Mouse (Mus musculus) liver, postnatal 0 days (tissue): ENCODE results near the gene Ripk3. TPM values are rescaled to one million over a fixed set of nuclear protein-coding genes. Genes with fewer than 3 reads are reported as not detected.

Experiments used
- ATAC-seq: fragments of 200-750 bp; cut with Nextera tagmentation; 2 replicates; pipeline ENCODE4 v1.8.0; 2017; ENCODE audit warnings: mild to moderate bottlenecking, moderate library complexity
- DNase-seq: peaks from one replicate; pipeline ENCODE4 v3.0.0-alpha.2; 2016
- H3K27ac ChIP-seq: fragments of 300-500 bp; sonication (generic); 2 replicates; pipeline ENCODE4 v1.5.1; 2014; ENCODE audit warnings: antibody characterized with exemption, moderate library complexity, mild to moderate bottlenecking, low read depth
- H3K27me3 ChIP-seq: fragments of 300-500 bp; sonication (generic); 2 replicates; pipeline ENCODE4 v1.6.1; 2014; ENCODE audit warnings: low read length, control low read depth, mixed read lengths; ENCODE audit not compliant: insufficient read depth
- H3K36me3 ChIP-seq: fragments of 300-500 bp; sonication (generic); replicated peaks from 2 replicates; pipeline ENCODE4 v1.6.1; 2014; ENCODE audit warnings: mild to moderate bottlenecking, control low read depth, low read length, moderate library complexity, mixed read lengths; ENCODE audit not compliant: insufficient read depth
- H3K4me1 ChIP-seq: fragments of 300-500 bp; sonication (generic); 2 replicates; pipeline ENCODE4 v1.6.1; 2014; ENCODE audit warnings: antibody characterized with exemption, mild to moderate bottlenecking, control low read depth; ENCODE audit not compliant: insufficient read depth
- H3K4me2 ChIP-seq: fragments of 300-500 bp; sonication (generic); 2 replicates; pipeline ENCODE4 v1.6.1; 2014; ENCODE audit warnings: low read depth, mild to moderate bottlenecking, low read length, moderate library complexity, mixed read lengths
- H3K4me3 ChIP-seq: fragments of 300-500 bp; sonication (generic); 2 replicates; pipeline ENCODE4 v1.5.1; 2014; ENCODE audit warnings: low read depth, low read length
- H3K9ac ChIP-seq: fragments of 300-500 bp; sonication (generic); replicated peaks from 2 replicates; pipeline ENCODE4 v1.6.1; 2014; ENCODE audit warnings: mild to moderate bottlenecking, moderate library complexity
- H3K9me3 ChIP-seq: fragments of 300-500 bp; sonication (generic); 2 replicates; pipeline ENCODE4 v1.6.1; 2016; ENCODE audit warnings: mild to moderate bottlenecking, control low read depth, low read length, mixed read lengths
- CTCF ChIP-seq: sonication (generic); IDR thresholded peaks from 2 replicates; pipeline ENCODE4 v1.5.1; 2016; ENCODE audit warnings: antibody characterized with exemption, low read depth
- EP300 ChIP-seq: IDR thresholded peaks from 2 replicates; pipeline ENCODE4 v1.6.1; 2016; ENCODE audit warnings: antibody characterized with exemption, low read depth, mild to moderate bottlenecking
- WGBS: fragments of 180-500 bp; shearing (Covaris S2); extraction: QIAGEN DNeasy Blood & Tissue Kit; methylation state at CpG from one replicate; pipeline ENCODE4 v1.1.7; 2014; ENCODE audit not compliant: insufficient replicate concordance; 5-methylcytosine and 5-hydroxymethylcytosine counted together
- polyA plus RNA-seq: library from polyadenylated mRNA; unstranded; fragments of >200 nt; fragmentation: Nextera tagmentation; extraction: Ambion mirVana; gene quantifications from 2 replicates; pipeline ENCODE4 v1.2.1, GENCODE M21; 2015

Gene Ripk3
- polyA plus RNA-seq, 1 experiment from 2014 or later: 10.3 TPM

DNA sequence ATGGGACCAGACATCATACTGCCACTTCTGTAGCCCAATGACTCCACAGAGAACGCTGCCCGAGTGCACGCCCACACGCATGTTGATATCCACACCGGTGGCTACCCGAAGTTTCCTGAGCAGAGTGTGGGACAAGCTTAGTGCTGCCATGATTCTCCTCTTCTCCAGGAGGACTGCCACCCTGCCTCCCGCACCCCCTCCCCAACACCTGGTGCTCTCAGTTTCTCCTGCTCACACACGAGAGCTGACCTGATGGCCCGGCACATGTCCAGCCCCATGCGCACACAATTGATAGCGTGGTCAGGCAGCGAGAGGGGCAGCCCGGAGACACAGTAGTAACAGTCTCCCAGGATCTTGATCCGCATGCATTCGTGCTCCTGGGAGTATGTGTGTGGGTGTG lies 10.0 kb downstream of the Ripk3 start:
- Histone ChIP-seq H3K27ac (no peak overlapping the region), H3K9ac (no peak overlapping the region), H3K27me3 (peaks cover 21% of the 10 kb centered on the region), H3K4me3 (no peak overlapping the region), H3K4me1 (peaks cover 10% of the 10 kb centered on the region; the same call in 1 of the 2 replicates), H3K36me3 (no peaks in the 10 kb centered on the region), H3K9me3 (no peaks in the 10 kb centered on the region), H3K4me2 (no peak overlapping the region)
- DNase-seq (no peak), ATAC-seq (no peak)
- no peak for TF ChIP-seq EP300
- TF ChIP-seq CTCF: no peak
- WGBS: 80% methylated on average over 15 of the region's 15 CpGs

- Histone ChIP-seq H3K27ac (no peak overlapping the region), H3K36me3 (no peaks in the 10 kb centered on the region), H3K4me3 (no peak overlapping the region), H3K27me3 (peaks cover 12% of the 10 kb centered on the region), H3K4me2 (no peak overlapping the region), H3K9me3 (no peaks in the 10 kb centered on the region), H3K4me1 (peaks cover 10% of the 10 kb centered on the region; the same call in 1 of the 2 replicates), H3K9ac (no peak overlapping the region)
- ATAC-seq (no peak), DNase-seq (no peak)
- TF ChIP-seq EP300: no peak
- TF ChIP-seq CTCF: no peak
- WGBS: 78% methylated on average over 11 of the region's 11 CpGs
These were observed 10.9 kb downstream of the Ripk3 start for GRCm38 (mm10) chr14:55777806-55778205.

DNA sequence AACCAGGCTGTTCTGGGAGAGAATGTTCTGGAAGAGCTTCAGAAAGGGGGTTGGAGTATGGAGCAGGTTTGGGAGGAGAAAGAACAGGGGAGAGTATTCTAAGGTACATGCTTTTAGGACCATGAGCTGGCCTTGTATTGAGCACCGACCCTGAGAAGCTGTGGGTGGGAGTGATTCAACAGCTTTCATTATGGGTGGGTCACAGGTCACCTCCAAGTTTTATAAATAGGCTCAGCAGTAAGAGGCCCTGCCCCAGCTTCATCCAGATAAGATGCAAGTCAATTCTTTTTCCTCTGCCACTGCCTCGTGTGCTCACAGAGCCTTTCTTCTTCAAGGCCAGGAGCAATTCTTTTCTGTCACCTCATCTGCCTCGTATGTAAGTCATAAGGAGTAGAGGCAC lies 11.5 kb downstream of the Ripk3 start:
- H3K4me3 ChIP-seq: no peak overlapping the region
- WGBS: 27% methylated on average over 3 of the region's 3 CpGs
- H3K4me2 ChIP-seq: no peak overlapping the region
- no peak overlapping the region for H3K9ac ChIP-seq
- no peak for ATAC-seq
- no peaks in the 10 kb centered on the region for H3K9me3 ChIP-seq
- TF ChIP-seq EP300: no peak
- peaks cover 10% of the 10 kb centered on the region; the same call in 1 of the 2 replicates for H3K4me1 ChIP-seq
- no peaks in the 10 kb centered on the region for H3K36me3 ChIP-seq
- peaks cover 6% of the 10 kb centered on the region for H3K27me3 ChIP-seq
- no peak overlapping the region for H3K27ac ChIP-seq
- DNase-seq: no peak

DNA sequence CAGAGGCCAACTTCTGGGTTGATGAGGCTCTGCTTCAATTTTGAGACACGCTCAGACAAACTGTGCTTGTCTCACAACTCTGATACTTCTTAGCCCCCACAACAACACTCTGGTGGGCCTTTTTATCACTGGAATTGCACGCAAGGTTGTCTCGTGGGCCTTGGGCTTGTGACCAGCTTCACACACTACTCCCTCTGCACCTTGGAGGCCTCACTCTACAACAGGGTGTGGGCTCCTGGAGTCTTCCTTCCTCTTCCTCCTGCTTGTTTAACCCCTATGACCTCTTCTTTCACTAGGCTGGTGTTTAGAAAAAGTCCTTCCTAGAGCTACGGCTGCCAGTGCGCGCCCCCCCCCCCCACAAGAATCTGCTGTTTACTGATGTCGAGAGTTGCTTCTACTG lies 12.0 kb downstream of the Ripk3 start:
- Histone ChIP-seq H3K27ac (no peak overlapping the region), H3K4me2 (no peak overlapping the region), H3K9ac (no peak overlapping the region), H3K27me3 (peaks cover 3% of the 10 kb centered on the region; the same call in 1 of the 2 replicates), H3K9me3 (no peaks in the 10 kb centered on the region), H3K36me3 (no peaks in the 10 kb centered on the region), H3K4me3 (no peak overlapping the region), H3K4me1 (peaks cover 10% of the 10 kb centered on the region; the same call in 1 of the 2 replicates)
- DNase-seq (no peak), ATAC-seq (no peak)
- WGBS: 42% methylated on average over 7 of the region's 7 CpGs
- no peak for TF ChIP-seq CTCF
- TF ChIP-seq EP300: no peak

DNA sequence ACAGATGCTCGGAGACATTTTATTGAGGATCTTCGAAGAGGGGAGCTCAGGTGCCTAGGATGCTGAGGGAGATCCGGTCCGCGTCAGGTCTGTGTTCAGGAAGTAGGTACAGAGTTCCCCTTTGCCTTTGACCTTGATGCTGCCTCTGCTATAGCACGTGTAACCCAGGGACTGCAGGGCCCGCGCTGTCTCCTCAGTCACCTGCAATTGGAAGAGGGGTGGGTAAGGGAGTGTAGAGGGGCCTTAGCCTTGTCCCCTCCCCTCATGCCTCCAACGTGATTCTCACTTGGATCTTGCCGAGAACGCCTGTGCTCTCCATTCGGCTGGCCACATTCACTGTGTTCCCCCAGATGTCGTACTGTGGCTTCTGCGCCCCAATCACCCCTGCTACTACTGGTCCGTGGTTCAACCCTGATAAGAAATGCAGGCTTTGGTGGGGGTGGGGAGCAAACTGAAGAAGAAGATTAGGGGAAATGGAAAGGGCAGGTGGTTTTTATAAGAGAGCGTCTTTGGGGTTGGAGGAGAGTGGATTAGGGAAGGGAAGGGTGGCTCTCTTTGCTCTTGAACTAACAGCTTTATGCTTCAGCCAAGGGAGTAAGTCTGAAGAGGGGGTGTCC lies 19.5 kb downstream of the Ripk3 start:
- Histone ChIP-seq H3K4me2 (peak overlapping the region; percentile 68; the same call in 1 of the 2 replicates), H3K9me3 (no peaks in the 10 kb centered on the region), H3K4me3 (no peak overlapping the region), H3K27ac (no peak overlapping the region), H3K4me1 (peaks cover 8% of the 10 kb centered on the region), H3K9ac (no peak overlapping the region), H3K27me3 (peaks cover 14% of the 10 kb centered on the region; the same call in 1 of the 2 replicates), H3K36me3 (no peaks in the 10 kb centered on the region)
- no peak for TF ChIP-seq EP300
- TF ChIP-seq CTCF: no peak
- DNase-seq (no peak), ATAC-seq (peak; percentile 13; the same call in 1 of the 2 replicates)
- 51% methylated on average over 16 of the region's 16 CpGs for WGBS

GRCm38 (mm10) chr14:55768555-55768954 lies 20.1 kb downstream of the Ripk3 start:
- H3K27me3 ChIP-seq: peaks cover 14% of the 10 kb centered on the region; the same call in 1 of the 2 replicates
- no peaks in the 10 kb centered on the region for H3K36me3 ChIP-seq
- WGBS: 66% methylated on average over 6 of the region's 6 CpGs
- H3K4me3 ChIP-seq: peak overlapping the region; percentile 41; the same call in 1 of the 2 replicates
- peaks cover 8% of the 10 kb centered on the region for H3K4me1 ChIP-seq
- TF ChIP-seq CTCF (no peak), EP300 (no peak)
- no peak overlapping the region for H3K27ac ChIP-seq
- DNase-seq (no peak), ATAC-seq (no peak)
- H3K4me2 ChIP-seq: peak overlapping the region; percentile 68; the same call in 1 of the 2 replicates
- H3K9me3 ChIP-seq: no peaks in the 10 kb centered on the region
- no peak overlapping the region; the same call in 1 of the 2 replicates for H3K9ac ChIP-seq
